Mouse (Mus musculus) brain, embryonic 14.5 days (tissue): ENCODE data around the gene Vgf.

Experiments
- CTCF ChIP-seq: fragments of 200-500 bp; IDR thresholded peaks from 2 replicates; pipeline ENCODE4 v1.5.1; 2012; ENCODE audit warnings: inconsistent platforms, mild to moderate bottlenecking, moderate library complexity, borderline replicate concordance; ENCODE audit not compliant: insufficient read depth, insufficient read length; ENCODE audit errors: extremely low read depth
- POLR2A ChIP-seq: fragments of 200-500 bp; IDR thresholded peaks from 2 replicates; pipeline ENCODE4 v1.6.1; 2012; ENCODE audit warnings: mild to moderate bottlenecking, inconsistent platforms, borderline replicate concordance; ENCODE audit not compliant: poor library complexity, insufficient read depth, insufficient read length, severe bottlenecking; ENCODE audit errors: extremely low read depth

GRCm38 (mm10) chr5:137072079-137072960 is 46.1 kb downstream of the Vgf start, which contains the start of gene Serpine1:
- no peak for TF ChIP-seq CTCF
- TF ChIP-seq POLR2A, result no peak
